Mouse (Mus musculus) thymus, postnatal 36 days (tissue): Measurements from ENCODE around the gene Itpr1.

ENCODE experiments used
- DNase-seq, 2 experiments: peaks; one replicate each; pipeline ENCODE4 v3.0.0; 2022; ENCODE audit warnings: mixed read lengths in 2 of 2

The Itpr1 gene

GRCm38 (mm10) chr6:108477602-108478001 lies 264.7 kb downstream of the Itpr1 start:
- DNase-seq, result no peak

DNA sequence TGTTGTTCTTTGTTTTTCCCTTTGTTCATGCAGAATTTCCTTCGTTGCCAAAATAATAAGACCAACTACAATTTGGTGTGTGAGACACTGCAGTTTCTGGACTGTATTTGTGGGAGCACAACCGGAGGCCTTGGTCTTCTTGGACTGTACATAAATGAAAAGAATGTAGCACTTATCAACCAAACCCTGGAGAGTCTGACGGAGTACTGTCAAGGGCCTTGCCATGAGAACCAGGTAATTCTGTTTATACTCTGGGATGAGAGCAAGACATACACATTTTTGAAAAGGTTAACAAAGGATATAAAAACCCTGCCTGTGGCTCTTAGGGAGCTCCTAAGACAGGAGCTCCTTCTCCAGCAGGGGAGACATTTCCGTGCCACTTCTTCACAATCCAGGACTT lies 268.3 kb downstream of the Itpr1 start:
- DNase-seq, result no peak

DNA sequence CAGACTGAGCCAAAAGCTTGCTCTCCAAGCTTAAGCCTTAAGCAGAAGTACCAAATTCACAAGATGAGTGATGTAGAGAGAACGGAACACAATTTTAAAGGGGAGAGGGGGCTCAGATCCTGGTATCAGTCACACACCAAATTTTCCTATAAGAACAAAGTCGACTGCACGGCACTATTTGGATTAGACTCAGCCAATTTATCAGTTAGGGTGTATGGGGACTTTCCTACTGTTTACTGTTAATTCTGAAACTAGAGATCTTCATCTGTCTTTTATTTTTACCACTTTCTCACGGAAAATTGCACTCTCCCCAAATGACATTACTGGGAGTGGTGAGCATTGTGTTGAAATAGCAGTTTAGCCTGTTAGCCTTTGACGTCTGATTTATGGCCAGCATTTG lies 269.6 kb downstream of the Itpr1 start:
- DNase-seq, result no peak

GRCm38 (mm10) chr6:108486212-108486992 lies 273.5 kb downstream of the Itpr1 start:
- no peak for DNase-seq

DNA sequence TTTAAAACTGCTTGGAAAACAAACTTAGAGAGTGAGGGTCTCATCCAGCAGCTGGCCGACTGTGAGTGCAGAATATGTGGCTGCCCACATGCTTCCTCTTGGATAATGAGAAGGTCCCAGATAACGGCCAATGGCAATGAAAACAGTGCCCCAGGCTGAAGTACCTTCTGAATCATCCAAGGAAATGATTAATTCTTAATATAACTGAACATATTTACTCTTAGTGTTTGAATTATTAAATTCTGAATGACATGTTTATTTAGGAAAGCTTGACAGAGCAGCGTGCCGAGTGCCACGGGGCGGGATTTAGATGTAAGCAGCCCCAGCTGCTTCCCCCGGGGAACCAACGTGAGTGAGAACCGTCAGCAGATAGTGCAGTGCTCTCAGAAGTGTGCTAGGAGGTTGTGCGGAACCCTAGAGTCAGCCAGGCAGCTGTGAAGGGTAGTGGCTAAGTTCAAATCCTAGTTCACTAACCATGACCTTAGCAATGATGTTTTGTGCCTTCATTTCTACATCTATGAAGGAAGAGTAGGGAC lies 274.5 kb downstream of the Itpr1 start:
- DNase-seq, result no peak

DNA sequence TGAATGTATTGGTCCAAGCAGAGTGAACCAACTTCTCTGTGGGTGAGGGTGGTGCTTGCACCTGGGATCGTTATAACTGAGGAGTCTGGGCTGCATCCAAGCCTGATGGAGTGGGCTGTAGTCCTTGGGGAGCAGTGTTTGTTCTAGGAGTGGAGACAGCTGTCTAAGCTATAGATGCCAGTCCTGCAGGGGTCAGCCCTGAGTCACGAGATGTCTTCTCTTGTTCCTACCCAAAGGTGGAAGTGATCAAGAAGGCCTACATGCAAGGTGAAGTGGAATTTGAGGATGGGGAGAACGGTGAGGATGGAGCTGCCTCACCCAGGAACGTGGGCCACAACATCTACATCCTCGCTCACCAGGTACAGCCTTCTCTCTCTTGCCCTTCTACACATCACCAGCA lies 275.4 kb downstream of the Itpr1 start:
- DNase-seq, result peak in 1 of 2 experiments; percentile 32

DNA sequence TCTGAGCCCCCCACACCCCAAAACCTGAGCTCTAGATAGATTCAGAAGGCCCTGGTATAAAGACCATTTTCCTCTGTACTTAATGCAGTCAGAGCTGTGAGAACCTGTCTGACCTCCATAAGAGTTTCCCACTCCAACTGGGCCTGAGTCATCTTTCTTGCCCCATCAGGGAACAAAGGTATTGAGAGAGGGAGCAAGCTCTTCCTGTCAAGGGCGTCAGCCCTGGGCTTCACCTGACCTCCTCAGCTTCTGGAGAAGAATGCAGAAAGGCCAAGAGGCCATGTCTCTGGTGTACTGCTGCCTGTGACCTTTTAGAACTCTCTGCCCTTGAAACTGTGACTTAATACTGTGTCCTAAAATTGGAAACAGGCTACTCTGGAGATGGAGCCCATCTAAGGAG lies 279.1 kb downstream of the Itpr1 start:
- no peak for DNase-seq

DNA sequence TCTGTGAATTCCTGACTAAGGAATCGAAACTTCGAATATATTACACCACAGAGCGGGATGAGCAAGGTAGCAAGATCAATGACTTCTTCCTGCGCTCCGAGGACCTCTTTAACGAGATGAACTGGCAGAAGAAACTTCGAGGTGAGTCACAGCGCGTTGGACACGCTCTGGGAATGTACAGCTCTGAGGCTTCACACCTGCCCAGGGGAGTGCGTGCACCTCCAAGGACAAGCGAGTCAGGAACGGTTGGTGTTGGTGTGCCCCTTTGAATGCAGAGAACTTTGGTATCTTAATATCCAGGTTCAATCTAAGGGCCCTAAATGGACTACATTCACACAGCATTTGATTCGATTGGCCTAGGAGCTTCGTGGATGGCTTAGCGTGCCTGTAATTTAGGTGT lies 280.9 kb downstream of the Itpr1 start:
- DNase-seq, result no peak

- no peak for DNase-seq
Observed at GRCm38 (mm10) chr6:108494185-108494804, 281.4 kb downstream of the Itpr1 start.

- DNase-seq, result no peak
Observed at GRCm38 (mm10) chr6:108494994-108495393, 282.1 kb downstream of the Itpr1 start.

GRCm38 (mm10) chr6:108498070-108498469 lies 285.2 kb downstream of the Itpr1 start:
- DNase-seq, result no peak

DNA sequence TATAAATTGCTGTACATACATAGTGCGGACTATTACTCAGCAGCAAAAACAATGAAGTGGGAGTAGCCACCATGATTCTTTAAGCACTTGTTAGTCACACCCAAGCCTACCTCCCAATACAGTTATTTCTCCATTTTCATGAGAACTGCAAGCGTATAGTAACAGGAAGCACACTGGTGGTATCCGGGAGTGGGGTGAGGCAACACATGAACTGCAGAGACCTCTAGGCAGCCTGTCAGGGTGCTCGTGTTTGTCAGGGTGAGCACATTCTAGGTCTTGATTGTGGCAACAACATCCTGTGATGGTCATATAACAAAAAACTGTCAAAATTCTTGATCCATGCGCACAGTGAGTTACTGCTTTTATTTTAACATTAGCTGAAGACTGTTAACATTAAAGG lies 290.8 kb downstream of the Itpr1 start:
- DNase-seq, result peak in 1 of 2 experiments; percentile 49

- no peak for DNase-seq
Observed at GRCm38 (mm10) chr6:108504717-108505116, 291.8 kb downstream of the Itpr1 start.

DNA sequence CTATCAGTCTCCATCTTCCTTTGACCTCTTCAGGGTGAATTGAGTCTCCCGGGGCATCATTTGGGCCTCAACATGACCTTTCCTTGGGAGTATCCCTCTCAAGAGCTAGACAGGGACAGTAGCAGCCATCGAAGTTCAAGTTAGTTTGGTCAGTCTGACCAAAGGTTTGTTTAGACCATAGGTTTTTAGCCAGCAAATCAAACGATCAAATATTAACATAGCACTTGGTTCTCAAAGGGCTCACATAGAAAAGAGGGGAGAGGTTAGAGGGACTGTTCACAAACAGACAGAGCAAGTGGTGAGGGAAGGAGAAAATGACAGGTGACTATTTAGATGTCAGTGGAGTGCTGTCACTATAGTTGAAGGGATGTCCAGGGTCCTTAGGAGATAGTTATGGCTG lies 293.3 kb downstream of the Itpr1 start:
- DNase-seq, result no peak

- DNase-seq, result no peak
Observed at GRCm38 (mm10) chr6:108507337-108507736, 294.4 kb downstream of the Itpr1 start.

GRCm38 (mm10) chr6:108509320-108509719 lies 296.4 kb downstream of the Itpr1 start:
- no peak for DNase-seq

DNA sequence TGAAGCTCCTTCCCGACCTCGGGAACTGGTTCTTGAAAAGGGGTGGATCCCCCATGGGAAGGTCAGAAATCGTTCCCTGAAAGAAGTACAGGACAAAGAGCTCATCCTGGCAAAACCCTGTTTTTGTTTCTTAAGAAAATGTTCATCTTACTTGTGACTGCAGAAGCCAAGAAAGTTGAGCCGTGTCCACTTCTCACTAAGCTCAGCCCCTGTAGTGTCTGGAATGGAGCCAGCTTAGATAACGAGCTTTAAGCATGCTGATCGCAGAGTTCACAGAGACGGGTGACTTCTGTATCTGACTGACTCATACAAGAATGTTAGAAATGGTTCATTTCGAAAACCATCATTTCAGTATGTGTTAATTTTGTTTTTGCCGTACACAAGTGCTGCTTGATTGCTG lies 297.2 kb downstream of the Itpr1 start:
- no peak for DNase-seq

DNA sequence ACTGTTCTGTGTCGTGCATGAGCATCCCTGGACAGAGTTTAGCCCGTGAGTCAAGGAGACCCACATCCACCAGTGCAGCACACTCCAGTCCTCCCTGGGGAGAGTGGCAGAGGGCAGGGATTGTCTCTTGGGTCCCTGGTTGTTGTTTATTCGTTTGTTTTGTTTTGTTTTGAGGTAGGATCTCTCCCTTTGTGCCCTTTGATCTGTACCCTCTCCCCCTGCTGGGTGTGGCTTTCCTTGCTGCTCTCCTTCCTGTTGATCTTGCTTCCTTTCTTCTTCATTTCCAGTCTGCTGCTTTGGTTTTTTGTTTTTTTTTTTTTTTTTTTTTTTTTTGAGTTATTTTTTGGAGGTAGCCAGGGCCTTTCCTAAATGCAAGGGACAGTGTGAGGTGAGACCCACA lies 299.2 kb downstream of the Itpr1 start:
- no peak for DNase-seq

- DNase-seq, result no peak
Observed at GRCm38 (mm10) chr6:108512994-108513393, 300.1 kb downstream of the Itpr1 start.

DNA sequence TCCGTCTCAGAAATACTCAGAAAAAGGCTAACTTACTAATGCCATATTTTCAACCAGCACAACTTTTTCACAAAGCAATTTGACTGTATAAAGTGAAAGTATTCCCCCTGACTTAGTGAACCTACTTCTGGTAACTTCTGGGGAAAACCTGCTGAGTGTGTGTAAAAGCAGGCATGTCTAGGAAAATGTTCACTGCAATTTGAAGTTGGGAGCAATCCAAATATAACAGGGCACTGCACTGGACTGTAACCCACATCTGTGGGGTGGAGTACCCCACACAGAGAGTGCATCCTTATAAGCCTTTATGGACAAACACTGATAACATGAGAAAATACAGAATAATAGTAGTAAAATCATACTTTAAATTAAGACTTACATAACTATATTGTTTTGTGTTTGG lies 303.4 kb downstream of the Itpr1 start:
- no peak for DNase-seq

DNA sequence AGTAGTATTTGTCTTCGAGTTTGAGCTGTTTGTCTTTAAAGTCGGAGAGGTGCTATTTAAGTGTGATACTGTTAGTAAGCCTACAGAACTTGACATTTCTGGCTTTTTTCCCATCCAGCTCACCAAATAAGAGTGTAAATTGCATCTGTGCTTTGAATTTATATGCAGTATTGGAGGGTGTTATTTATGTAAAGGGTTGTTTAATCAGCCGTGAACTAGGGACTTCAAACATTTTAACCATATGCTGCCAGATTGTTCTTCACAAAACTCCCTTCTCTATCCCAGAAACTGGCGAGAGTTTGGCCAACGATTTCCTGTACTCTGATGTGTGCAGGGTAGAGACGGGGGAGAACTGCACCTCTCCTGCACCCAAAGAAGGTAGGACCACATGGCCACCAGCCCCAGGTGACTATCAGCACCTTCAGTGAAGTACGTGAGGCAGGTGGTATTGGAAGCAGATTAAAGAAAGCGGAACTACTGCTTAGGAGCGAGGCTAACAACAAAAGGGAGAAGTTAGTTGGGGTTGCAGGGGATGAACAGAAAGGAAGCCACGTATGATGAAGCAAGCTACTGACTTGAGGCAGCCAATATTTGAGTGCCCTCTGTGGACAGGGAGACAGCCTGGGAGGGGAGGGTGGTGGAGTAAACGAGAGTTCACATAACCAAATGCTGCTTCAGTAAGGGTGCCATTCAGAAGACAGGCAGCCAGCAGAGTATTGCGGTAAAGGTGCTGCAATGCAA lies 304.5 kb downstream of the Itpr1 start:
- DNase-seq, result no peak

GRCm38 (mm10) chr6:108517986-108518385 lies 305.1 kb downstream of the Itpr1 start:
- no peak for DNase-seq

- DNase-seq, result no peak
Observed at GRCm38 (mm10) chr6:108518552-108518951, 305.7 kb downstream of the Itpr1 start.

DNA sequence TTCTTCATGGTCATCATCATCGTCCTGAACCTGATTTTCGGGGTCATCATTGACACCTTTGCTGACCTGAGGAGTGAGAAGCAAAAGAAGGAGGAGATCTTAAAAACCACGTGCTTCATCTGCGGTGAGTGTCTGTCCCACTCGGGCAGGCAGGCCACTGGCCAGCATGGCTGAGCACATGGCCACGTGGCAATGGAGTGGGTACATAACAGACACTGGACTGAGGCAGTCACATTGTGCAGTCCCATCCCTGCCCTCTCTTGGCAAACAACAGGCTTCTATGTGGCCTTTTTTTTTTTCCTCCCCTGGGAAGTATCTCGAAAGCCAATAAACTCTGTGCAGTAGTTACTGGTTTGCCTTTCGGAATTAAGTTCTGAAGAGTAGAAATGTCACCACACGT lies 306.4 kb downstream of the Itpr1 start:
- DNase-seq, result no peak
